Mouse (Mus musculus) left cerebral cortex, postnatal 25 days (tissue): Measurements from ENCODE around the gene Cacna1h. TPM values are rescaled to one million over a fixed set of nuclear protein-coding genes. Genes with fewer than 3 reads are reported as not detected.
A peak's percentile ranks its signal among the peaks of the same experiment; 100 is the strongest.

ENCODE experiments used
- DNase-seq, 2 experiments: peaks; one replicate each; pipeline ENCODE4 v3.0.0; 2022; ENCODE audit warnings: low spot score in 2 of 2, mixed read lengths in 1 of 2
- intact Hi-C: fragments of 180-260 bp; cut with DNase I; formaldehyde crosslinking; loops from one replicate; pipeline ENCODE4 v1.15.1; 2025
- total RNA-seq, 2 experiments: library from RNA; stranded (reverse); gene quantifications; 2 replicates each; pipeline ENCODE4 v1.2.3; 2021

Gene Cacna1h
- 10 to 100 TPM; 39.0 to 39.5 TPM for total RNA-seq

DNA sequence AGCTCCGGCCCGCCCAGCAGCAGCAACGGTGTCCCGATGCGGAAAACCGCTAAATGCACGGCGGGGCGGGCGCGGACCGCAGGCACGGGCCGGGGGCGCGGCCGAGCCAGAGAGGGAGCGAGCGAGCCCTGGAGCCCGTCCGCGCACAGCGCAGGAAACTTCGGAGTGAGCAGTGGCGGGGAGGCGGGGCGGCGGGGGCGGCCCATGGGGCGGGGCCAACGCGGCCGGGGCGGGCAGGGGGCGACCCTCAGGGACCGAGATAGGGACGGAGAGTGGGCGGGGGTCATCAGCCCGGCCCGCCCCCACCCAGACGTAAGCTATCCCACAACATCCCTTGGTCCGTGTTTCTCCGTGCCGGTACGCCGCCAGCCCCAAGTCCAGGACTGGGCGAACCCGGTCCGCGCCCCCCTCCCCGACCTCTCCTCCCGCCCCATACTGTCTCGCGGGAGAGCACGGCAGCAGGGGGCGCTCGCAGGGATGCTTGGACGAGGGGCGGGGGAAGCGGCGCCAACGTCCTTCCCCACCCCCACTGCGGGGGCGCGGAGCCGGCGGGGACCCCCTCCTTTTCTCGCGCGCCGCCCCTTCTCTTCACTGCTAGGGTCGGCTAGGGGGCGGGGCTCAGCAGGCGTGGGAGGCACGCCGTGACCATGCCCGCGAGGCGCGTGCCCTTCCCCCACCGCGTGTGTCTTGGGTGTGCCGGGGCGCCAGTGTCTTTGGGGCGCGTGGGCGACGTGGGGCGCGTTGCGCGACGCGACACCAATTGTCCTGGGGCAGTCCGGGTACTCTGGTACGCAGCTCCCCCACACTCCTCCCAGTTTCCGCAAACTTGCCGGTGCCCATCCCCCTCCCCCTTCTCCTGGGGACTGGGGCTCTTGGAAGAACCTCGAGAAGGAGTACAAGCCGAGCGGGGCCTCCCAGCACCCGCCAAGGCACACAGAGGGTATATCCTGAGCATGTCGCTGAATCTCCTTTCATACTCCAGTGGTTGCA, at the start of gene Cacna1h:
Gene Cacna1h (minus strand): TSS at position 167 of the 990 bp plus-strand sequence.
- peak; percentile 45 to 78 for DNase-seq
- intact Hi-C loops = no loop called here

DNA sequence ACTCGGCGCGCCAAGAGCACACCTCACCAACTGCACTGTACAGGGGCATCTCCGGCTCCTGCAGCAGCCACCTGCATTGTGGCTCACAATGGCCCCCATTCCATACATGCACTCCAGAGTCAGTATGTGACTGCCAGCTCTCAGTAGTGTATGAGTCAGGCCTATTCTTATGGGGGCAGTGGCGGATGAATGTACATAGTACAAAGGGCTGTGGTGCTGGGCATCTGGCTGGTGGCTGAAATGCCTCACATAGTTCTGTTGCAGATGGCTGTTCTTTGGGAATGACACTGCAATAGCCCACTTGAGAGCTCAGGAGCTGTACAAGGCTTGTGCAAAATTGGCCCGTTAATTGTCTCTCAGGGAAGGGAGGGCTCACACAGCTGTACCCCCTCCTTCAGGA, 48.5 kb upstream of the Cacna1h start:
- intact Hi-C loops = no loop called here
- DNase-seq = peak in 1 of 2 experiments; percentile 32

DNA sequence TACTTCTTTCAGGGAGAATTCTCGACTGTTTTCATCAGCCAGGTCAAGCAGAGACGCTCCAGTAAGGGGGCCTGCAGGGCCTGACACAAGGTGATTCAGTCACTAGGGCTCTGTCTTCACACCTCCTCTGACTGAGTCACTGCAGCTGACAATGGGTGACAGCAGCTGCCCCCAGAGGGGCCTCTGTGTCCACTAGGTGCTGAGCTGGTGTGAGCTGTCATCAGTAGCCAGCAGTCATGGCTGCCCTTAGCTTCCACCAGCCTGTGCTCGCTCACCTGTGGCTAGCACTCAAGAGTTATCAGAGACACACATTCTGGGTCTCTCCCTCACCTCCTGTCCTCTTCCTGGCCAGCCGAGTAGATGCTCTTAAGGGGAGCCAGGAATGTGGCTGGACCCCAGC, 47.2 kb upstream of the Cacna1h start:
- DNase-seq = no peak
- intact Hi-C loops = no loop called here

DNA sequence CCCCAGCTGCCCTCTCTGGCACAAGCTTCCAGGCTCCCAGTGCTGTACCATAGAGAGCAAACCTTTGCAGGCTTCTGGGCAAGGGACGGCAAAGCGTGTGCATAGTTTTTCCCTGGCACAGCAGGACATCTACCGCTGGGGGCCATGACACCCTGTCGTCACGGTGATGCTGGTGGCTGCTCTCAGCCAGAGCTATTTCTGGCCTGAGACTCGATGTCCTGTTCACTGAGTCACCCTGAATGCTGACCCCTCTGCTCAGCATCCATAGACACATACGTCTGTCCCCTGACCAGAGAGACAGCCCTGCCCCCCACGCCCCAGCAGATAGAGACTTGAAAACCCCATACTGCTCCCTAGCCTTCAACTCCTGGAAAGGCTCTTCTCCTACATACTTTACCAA, 46.6 kb upstream of the Cacna1h start:
- intact Hi-C loops = no loop called here

DNA sequence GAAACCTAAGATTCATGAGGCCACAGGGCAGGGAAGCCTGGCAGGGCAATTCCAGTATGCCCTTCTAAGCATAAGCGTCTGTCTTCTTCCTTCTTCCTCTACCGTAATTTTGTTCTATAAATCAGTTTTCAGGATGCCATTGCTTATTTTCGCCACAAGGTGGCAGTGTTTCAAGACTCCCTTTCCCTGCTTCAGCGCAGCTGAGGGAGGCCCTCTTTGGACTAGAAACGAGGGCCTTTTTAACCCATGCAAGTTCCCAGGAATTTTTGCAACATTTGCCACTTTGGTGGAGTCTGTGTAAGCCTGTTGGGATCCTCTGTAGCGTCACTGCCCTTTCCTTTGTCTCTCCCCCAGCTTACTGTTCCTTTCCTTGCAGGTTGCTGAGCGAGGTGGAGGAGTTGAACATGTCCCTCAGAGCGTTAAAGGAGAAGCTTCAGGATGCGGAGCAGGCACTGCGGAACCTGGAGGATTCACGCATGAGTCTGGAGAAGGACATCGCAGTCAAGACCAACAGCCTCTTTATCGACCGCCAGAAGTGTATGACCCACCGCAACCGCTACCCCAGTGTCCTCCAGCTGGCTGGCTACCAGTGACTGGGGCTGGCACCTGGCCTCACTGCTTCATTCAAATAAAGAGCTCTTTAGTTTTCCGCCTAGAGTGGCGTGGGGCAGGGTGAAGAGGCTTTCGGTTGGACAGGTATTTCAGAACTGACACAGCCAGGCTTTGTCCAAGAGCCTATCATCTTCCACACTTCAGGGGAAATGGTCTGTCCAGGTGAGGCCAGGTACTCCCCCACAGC, 42.6 kb upstream of the Cacna1h start:
- intact Hi-C loops = loop anchor here (1.0 to 2.0 kb wide), 3 partner anchors 31 to 325 kb away; no protein-coding TSS in a partner anchor
- DNase-seq = peak; percentile 71 to 77

More for the DNA sequence above, 46.6 kb upstream of the Cacna1h start:
- DNase-seq = no peak

DNA sequence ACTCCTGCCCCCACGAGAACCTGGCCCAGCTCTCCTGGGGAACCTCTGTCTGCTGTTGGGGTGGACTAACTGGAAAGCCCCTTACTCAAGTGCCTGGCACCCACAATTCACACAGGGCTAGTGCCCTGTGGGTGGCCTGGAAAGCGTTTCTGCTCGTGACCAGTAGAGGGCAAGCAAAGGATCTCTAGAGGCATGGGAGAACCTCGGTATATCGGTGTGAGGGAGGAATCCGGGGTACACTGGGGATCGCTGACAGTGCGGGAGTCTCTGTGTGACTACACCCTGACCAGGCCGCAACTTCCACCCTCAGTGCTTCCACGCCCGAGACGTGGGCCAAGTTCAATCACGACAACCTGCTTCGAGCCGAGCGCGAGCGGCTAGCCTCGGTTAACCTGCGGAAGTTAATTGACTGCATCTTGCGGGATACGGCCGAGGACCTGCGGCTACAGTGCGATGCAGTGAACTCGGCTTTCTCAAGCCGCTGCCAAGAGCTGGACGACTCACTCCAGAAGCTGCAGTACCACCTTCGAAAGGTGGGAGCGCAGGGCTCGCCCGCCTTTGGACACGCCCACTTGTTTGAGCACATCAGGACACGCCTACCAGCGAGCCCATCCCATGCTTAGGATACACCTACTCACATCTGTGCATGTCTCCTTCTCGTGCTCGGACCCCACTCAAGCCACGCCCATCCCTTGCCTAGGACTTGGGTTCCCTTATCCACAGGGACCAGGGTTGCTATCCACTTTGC, 40.9 kb upstream of the Cacna1h start:
- peak; percentile 61 to 67 for DNase-seq
- intact Hi-C loops = loop anchor here (5.0 kb wide), 1 partner anchor 93 kb away; no protein-coding TSS in a partner anchor

DNA sequence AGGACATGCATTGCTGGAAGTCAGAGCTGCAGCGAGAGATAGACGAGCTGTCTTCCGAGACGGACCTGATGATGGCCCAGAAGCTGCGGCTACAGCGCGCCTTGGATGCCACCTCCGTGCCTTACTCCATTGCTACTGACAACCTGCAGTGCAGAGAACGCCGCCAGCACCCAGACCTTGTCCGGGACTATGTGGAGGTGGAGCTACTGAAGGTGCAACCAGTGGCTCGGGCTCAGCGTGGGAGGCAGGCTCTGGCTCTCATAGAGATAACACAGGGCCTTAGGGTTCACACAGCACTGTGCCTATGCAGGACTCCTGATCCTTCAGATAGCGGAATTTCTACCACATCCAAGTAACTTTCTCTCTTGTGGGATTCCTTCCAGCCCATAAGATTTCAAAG, 38.5 kb upstream of the Cacna1h start:
- intact Hi-C loops = loop anchor here (5.0 kb wide), 1 partner anchor 95 kb away; no protein-coding TSS in a partner anchor
- no peak for DNase-seq

DNA sequence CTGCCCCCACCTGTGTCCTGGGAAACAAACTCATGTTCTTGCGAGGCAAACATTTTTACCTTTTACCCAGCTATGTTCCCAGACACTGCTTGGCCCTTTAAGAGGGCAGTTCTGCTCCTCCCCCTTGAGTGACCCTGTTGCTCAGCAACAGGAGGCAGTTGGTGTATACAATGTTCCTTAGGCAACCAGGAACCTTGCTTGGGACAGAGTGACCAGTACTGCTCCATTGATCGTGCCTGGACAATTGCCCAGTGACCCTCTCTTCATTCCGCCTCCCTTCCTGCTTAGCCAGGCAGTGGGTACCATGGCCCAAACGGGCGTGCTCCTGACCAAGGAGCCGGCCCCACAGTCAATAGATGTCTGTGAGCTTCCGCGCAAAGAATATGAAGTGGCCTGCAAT, 37.8 kb upstream of the Cacna1h start:
- DNase-seq = peak in 1 of 2 experiments; percentile 36
- intact Hi-C loops = loop anchor here (5.0 kb wide), 1 partner anchor 96 kb away; no protein-coding TSS in a partner anchor

DNA sequence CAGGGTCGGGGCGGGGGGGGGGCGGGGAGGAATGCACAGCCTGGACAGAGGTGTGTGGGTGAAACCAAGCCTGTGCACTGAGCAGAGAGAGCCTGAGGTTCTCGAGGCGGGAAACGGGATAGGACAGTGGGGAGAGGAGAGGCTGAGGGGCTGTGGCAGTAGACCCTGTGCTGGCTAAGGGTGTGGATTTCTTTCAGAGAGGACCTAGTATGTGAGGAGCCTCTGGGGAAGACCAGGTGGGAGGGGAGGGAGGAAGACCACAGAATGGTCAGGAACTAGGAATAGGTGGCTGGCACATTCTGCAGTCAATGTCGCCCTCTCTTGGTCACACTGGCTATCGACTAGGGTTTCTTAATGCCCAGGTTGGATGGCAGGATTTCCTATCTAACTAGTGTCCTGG, 36.2 kb upstream of the Cacna1h start:
- intact Hi-C loops = loop anchor here (1.0 to 5.0 kb wide), 3 partner anchors 71 to 135 kb away; no protein-coding TSS in a partner anchor
- DNase-seq = peak; percentile 69 to 76

DNA sequence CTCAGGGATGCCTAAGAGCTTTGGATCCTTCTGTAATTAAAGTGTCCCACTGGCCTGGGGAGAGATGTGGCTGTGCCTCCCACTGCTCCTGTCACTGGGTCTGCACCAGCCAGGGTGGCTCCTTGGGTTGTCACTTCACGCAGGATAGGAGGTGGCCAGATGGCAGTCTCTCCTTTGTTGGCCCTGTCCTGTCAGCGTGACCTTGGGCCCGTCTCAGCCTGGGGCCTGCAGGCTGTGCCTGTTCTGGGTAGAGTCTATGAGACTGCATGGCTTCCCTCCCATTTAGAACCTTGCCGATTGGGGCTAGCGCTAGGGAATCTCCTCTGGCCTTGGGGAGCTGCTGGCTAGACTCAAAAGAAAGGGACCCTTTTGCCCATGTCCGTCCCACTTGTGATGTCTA, 34.7 kb upstream of the Cacna1h start:
- no peak for DNase-seq
- intact Hi-C loops = no loop called here

DNA sequence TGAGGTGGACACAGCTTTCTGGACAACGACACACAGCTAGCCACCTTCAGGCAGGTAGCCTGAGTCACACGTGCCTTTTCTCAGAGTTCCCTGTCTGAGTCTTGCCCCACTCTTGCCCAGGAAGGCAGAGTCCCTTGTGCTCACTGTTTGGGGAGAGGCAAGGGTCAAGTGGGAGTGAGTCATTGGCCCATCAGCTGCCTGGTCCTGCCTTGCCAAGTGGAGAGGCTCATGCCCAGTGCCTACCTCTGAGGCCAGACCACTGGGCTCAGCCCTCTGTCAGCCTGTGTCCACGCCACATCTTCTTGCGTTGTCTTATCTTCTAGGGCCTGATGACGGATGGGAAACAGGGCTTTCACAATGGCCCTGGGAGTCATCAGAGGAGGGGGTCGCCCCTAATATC, 34.2 kb upstream of the Cacna1h start:
- intact Hi-C loops = no loop called here
- DNase-seq = no peak

DNA sequence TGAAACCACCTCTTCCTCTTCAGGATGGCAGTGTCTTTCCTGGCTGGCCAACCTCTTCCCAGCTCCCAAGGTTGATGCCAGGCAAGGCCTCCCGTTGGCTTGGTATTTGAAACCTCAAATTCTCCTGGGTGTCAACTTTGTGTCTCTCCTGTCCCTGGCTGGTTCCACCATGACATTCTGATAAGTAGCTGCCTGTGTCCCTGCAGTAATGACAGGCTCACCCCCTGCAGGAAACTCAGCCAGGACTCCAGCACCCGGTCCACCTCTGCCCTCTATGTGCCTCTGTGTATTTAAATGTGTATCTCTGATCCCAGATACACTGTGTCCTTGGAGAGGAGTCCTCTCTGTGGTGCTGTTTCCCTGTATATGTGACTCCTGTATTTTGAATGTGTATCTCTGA, 32.7 kb upstream of the Cacna1h start:
- intact Hi-C loops = no loop called here

DNA sequence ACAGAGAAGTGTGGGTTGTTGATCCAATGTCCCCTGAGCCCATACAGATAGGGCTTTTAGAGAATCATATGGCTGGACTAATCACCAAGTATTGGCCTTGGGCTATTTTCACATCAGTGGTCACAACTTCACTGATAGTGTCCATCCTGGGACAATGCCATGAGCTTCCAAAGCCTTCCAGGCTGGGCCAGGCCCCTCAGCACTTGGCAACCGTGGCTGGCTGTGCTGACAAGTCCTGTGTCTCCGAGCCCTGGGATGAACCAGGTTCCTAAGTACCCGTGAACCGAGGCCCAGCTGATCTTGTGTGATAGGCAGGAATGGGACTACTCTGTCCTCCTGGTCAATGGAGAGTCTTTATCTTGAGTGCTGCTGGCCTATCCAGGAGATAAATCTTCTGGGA, 30.5 kb upstream of the Cacna1h start:
- DNase-seq = no peak
- intact Hi-C loops = no loop called here

More for the DNA sequence above, 32.7 kb upstream of the Cacna1h start:
- DNase-seq = no peak

DNA sequence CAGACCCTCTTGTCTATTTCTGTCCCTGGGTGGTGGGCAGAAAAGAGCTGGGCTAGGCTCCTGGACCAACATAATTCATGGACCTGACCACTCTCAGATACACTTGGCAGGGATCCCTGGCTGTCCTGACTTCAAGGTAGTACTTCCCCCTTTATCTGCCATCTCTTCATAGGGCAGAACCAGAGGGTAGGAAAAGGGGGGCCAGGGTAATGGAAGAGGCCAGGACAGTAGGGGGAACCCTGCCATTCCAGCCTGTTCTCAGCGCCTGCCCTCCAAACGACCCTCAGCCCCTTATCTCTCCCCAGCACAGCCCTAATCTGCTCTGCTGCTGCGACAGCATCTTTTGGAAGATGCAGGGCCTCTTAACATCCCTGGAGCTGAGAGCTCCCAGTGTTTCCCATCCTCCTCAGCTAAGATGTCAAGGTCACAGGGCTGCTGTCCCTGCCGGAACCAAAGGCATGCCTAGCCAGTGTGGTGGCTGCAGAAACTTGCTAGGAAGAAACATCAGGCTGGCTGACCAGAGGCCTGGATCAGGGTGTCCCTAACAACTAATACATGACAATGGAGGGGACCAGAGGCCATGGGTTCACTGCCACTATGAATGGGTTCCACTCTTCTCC, 29.9 kb upstream of the Cacna1h start:
- intact Hi-C loops = no loop called here
- no peak for DNase-seq

DNA sequence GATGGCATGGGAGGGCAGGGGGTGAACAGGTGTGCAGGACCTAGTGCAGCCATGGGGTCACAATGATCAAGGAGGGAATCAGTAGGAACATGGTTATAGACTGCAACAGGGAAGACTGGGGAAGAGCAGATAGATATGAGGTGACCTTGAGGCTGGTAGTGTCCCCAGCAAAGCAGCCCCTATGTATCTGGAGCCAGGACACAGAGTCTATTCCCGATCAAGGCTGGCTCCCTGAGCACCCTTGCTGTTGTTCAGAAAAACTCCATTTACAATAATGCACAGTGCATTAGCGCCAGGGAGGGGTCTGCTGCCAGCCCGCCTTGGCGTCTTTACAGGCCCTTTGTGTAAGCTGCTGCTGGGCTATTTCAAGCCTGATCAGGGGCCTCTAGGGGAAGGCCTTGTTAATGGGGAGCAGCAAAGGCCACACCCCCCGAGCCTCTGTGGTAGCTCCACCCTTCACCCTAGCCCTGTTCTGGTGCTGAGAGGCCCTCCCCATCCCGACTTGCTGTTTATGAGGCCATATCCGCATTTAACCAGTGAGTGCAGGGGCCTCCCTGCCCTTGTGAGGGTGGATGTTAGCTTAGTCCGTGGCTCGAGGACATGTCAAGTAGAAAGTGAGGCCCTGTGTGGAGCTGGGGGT, 28.8 kb upstream of the Cacna1h start:
- no peak for DNase-seq
- intact Hi-C loops = no loop called here

DNA sequence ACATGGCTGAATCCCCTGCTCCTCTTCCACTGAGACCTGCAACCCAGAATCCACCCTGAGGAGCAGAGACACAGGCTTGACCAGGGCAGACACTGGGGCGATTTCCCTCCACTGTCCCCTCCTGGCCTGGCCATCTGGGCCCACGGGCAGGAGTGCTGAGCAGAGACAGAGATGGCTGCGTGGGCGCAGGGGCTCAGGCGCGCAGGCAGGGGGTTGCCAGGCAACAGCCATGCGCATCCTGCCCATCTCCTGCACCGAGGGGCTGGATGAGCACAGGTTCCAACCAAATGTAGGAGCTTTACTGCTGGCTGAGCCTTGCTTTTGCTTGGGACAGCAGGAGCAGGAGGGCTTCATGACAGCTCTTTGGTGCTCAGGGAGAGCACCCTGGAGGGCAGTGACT, 23.0 kb upstream of the Cacna1h start:
- intact Hi-C loops = no loop called here
- DNase-seq = peak; percentile 80 to 86

DNA sequence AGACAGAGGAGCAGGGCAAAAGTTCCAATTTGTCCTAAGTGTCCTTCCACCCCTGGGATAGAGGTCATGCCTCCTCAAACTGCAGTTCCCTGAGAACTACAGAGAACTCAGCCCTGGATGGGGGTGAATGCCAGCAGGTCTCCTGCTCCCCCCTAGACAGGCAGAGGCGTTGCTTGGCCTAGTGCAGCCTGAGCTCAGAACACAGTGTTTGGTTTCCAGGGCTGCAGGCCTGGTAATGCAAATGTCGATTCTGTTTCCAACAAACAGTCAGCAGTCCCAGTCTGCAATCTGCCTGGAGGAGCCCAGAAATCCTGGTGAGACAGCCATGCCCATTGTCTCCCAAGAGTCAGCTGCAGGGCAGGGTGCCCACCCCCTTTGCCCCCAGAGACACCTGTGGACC, 20.7 kb upstream of the Cacna1h start, which contains the start of gene Tekt4:
Gene Tekt4 (plus strand): TSS at position 344 of the 400 bp plus-strand sequence.
- no peak for DNase-seq
- intact Hi-C loops = no loop called here

DNA sequence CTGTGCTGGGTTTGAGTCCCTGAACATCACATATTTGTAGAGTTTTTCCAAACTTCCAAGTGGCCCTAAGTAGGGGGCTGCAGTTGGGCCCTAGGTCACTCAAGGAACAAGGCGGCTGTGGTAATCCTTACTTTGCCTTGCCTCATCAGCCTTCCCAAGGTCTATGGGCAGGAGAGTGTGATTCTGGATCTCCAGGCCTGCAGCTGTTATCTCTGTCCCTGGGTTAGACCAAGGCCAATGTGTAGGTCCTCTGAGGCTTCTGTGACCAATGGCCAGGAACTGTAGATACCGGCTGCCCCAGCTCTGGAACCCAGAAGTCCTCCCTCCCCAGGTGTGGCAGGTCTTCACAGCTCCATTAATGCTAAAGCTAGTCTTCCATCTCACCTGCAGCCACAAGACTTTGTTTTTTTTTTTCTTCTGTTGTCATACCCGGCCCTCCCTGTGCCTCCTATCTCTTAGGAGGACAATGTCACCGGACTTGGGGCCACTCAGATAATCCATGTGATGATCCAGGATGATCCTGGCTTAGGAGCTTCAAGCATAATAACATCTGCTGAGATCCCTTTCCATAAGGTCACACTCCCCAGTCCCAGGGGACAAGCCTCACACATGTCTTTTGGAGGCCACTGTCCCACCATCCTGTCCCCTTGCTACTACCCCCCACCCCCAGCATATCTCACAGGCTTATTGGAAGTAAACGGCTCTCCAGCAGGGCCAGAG, 18.8 kb upstream of the Cacna1h start:
- no peak for DNase-seq
- intact Hi-C loops = no loop called here
